Mouse (Mus musculus): ENCODE data around the gene Rac3.

GRCm38 (mm10) chr11:120676951-120677350 is 44.3 kb upstream of the Rac3 start:
- no peak for TF ChIP-seq CTCF (IDR thresholded peaks at IDR 0.05; ENCODE audit: control insufficient read depth, insufficient read depth, insufficient read length)
- TF ChIP-seq MYOG (IDR thresholded peaks at IDR 0.05; ENCODE audit: control insufficient read depth, extremely low read depth, insufficient read length), result no peak

All from C2C12 (cell line).